Mouse (Mus musculus) CH12F3 (cell line): ENCODE measurements at regions not wholly inside any gene's neighbourhood (a gene's known extent, or its start where the extent isn't known, plus 50 kb on each side); places are given as distances from the start of the nearest gene placed in this dataset.

Experiments
- in situ Hi-C: fragments of 300-500 bp; cut with MboI; formaldehyde crosslinking; loops from 2 replicates; pipeline ENCODE4 v1.14.3; 2020; ENCODE audit warnings: low sequenced_read_pairs

GRCm38 (mm10) chr1:154116188-154116710 lies 84.7 kb upstream of the Zfp648 start:
- in situ Hi-C loops, result loop anchor here (5.0 kb wide), 1 partner anchor 224 kb away; the partner anchor contains the start of gene Teddm1a

DNA sequence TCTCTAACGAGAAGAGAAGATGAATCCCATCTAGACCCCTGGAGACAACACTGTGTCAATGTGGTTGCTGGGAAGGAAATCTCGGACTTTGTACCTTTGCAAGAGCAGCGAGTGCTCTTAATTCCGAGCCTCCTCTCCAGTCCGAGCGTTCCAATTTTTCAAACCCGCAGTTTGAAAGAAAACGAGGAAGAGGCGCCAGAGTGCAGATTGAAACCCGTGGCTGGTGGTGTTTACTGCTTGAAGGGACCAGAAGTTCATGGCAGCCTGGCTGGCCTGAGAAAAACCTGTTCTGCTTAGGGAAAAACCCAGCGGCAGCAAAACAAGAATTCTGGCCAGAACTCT lies 83.7 kb upstream of the Zfp648 start:
- in situ Hi-C loops, result loop anchor here (5.0 kb wide), 1 partner anchor 225 kb away; the partner anchor contains the start of gene Teddm1a

GRCm38 (mm10) chr1:154117688-154118373 lies 83.2 kb upstream of the Zfp648 start:
- in situ Hi-C loops, result loop anchor here (5.0 kb wide), 1 partner anchor 226 kb away; the partner anchor contains the start of gene Teddm1a

- in situ Hi-C loops, result loop anchor here (5.0 kb wide), 1 partner anchor 226 kb away; the partner anchor contains the start of gene Teddm1a
Observed at GRCm38 (mm10) chr1:154118374-154119004, 82.5 kb upstream of the Zfp648 start.

DNA sequence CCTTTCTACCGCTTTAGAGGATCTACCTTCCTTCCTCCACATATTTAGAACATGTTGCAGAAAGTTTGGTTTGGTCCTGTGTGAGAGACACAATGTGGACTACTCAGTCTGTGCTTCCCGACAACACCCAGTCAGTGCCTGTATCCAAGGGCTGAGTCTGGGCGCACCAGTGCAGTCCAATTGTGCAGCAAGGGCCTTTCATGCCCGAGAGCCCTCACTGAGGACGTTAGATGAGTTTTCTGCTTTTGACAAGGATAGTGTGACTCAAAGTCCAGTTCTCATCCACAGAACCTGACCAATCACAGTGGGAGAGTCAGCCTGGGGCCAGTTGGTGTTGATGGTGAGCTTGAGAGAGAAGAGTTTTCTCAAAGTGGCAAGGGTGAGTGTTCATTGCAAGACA lies 81.4 kb upstream of the Zfp648 start:
- in situ Hi-C loops, result loop anchor here (5.0 kb wide), 1 partner anchor 227 kb away; the partner anchor contains the start of gene Teddm1a

- in situ Hi-C loops, result no loop called here
Observed at GRCm38 (mm10) chr1:154120693-154121092, 80.3 kb upstream of the Zfp648 start.

GRCm38 (mm10) chr1:154124981-154125380 lies 76.0 kb upstream of the Zfp648 start:
- in situ Hi-C loops, result no loop called here

DNA sequence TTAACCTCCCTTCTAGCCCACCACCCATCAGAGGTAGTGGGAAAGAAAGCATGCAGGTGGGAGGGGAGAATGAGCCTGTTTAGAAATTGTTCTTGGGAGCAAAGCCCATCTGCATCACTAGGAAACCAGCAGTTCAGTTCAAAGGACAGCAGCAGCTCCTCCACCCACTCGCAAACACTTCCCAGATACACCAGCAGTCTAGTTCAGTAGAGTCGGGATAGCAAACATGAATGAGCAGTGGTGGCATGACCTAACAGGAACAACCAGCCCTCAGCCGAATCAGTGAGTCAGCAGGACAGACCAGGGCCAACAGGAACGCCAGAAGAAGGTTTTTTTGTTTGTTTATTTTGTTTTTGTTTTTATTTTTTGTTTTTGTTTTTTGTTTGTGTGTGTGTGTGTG lies 74.5 kb upstream of the Zfp648 start:
- in situ Hi-C loops, result no loop called here

DNA sequence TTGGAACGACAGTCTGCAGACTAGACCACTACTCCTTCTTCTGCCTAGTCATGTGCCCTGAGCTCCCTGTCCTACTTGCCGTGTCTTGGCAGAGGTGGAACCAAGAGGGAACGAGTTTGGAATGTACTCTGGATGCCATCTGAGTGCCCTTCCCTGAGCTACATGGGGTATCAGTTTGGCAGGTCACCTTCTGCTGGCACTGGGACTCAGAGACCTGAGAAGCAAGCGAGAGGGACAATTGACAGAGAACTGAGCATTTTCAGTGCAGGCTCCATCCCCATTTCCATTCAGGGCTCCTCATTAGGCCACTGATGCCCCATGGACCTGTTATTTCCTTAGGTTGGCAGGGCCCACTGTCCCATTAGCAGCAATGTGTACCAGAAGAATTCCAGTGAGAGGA lies 61.5 kb upstream of the Zfp648 start:
- in situ Hi-C loops, result no loop called here

DNA sequence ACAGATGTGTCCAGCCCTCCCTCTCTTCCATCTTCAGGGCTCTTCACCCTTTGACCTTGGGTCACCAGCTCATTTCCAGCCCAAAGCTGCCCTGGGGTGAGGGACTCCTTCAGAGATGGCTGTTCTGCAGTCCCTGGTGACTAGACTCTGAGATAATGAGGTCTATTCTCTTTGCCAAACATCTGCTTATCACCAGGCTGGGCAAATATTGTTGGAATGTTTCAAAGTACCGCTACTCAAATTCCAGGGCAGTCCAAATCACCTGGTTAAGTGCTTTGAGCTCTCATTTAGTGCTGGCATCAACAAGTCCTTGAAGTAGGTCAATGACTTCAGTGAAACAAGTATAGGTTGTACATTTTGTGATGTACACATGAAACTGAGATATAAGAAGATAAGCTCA lies 57.3 kb upstream of the Zfp648 start:
- in situ Hi-C loops, result no loop called here

DNA sequence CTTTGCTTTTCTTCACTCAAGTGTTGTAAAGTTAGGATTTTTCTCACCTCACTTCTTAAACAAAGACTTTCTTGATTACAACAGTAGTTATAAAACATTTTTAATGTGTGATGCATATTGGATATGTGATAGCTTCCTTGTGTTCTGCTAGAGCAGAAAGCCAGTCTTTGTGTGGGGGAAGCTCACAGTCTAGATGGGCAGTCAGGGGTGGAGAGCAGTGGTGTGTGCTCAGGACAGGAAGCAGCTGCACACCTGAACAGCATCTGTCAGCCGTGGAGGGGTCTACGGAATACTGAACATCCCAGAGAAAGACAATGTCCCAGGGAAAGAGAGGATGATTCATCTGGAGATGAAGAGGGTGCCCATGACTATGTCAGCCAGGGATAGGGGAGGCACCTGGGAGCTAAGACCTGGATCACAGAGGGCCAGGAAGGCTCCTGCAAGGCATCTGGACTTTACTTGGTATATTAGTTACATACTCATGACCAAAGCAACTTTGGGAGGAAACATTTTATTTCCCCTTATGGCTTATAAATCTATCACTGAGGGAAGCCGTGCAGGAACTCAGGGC lies 53.9 kb upstream of the Zfp648 start:
- in situ Hi-C loops, result no loop called here

DNA sequence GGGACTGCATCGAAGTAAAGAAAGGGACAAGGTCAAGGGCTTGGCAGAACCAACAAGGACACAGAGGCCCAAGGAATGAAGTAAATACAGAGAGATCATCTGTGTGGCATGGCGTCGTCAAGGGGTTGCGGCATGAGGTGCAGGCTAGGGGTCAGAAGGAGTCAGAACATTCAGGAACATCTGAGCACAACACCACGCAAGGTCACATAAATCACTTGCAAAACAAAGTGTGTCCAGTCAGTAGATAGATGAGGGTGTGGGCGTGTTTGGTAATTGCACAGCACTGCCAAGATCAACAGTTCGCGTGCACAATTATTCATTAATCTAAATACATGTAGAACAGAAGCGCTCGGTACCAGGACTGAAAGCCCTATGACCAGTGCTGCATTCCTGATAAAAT lies 52.0 kb upstream of the Zfp648 start:
- in situ Hi-C loops, result no loop called here

DNA sequence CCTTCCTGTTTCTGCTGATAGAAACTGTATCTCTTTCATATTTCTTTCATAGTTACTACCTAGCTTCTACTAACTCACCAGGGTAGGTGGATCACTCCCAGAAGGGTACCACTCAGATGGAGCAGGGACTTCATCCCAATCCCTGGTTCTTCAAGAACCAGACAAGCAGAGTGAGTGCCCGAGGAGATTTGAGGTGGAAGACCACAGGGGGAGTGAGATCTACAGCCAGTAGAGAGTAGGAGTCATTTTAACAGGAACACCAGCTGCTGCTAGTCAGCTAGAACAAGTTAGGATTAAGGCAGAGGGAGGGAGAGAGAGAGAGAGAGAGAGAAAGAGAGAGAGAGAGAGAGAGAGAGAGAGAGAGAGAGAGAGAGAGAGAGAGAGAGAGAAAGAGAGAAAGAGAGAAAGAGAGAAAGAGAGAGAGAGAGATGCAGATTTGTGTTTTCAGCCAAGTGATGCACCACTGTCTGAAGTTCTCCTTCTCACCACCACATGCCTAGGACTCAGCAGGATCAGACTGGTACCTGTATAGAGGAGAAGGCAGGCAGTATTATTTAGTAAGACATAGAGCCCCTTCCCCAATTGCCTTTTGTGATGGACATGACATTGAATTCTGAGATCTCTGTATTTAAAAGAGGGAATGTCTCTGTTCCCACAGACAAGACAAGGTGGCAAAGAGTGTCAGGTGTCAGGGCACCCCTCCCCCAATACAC lies 51.4 kb upstream of the Zfp648 start:
- in situ Hi-C loops, result no loop called here

GRCm38 (mm10) chr1:154150167-154150851 lies 50.7 kb upstream of the Zfp648 start:
- in situ Hi-C loops, result no loop called here
